Mouse (Mus musculus) MN1 (cell line): Measurements from ENCODE around the gene Olfr1373.

Experiments
- DNase-seq: peaks from one replicate; pipeline ENCODE4 v3.0.0-alpha.2; 2016; ENCODE audit warnings: low spot score

Gene Olfr1373

DNA sequence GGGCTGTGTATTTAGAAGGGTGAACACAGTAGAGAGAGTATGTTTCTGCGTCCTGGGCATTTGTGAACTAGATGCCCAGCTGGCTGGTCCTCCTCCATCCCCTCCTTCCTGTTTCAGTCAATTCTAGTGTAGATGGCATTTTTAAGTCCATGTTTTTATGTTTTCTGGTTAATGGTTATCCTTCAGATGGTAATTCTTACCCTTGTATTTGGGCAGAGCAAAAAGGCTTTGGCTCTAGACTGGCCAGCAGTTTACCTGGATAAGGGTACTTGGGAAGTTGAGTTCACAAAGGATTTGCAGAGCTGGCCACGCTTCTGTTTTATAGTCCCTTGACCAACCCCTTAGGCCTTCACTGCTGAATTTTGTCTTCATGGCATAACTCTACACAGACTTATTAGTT is 39.3 kb downstream of the Olfr1373 start:
- no peak for DNase-seq

DNA sequence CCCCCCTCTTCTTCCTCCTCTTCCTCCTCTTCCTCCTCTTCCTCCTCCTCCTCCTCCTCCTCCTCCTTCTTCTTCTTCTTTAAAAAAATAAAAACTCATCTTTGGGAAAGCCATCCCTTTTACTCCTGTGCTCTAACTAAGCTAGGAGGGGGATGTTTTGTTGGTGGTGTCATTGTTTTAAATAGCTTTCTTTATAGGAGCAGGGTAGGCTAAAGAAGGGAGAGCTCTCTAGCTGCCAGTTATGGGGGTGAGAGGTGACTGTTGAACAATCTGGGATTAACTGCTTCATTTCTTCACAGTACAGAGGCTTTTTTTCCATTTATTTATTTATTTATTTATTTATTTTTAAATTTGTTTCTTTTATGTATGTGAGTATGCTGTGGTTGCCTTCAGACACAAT is 39.8 kb downstream of the Olfr1373 start:
- DNase-seq = no peak

DNA sequence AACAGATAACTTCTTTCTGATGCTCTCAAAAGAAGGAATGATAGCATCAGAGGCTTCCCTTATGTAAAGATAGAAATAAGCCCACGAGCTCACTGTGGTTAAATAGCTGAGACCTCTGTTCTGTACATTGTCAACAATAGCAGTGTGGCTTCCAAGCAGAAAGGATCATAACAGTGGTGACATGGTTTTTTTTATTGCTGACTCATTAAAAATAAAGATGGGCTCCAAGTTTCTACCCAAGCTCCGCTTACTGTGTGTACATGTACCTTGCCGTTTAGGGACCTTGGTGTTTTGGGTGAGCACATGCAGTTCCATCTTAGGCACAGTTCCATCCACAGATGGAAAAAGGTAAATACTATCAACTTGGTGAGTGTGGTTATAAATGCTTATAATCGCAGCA is 42.4 kb downstream of the Olfr1373 start:
- no peak for DNase-seq

DNA sequence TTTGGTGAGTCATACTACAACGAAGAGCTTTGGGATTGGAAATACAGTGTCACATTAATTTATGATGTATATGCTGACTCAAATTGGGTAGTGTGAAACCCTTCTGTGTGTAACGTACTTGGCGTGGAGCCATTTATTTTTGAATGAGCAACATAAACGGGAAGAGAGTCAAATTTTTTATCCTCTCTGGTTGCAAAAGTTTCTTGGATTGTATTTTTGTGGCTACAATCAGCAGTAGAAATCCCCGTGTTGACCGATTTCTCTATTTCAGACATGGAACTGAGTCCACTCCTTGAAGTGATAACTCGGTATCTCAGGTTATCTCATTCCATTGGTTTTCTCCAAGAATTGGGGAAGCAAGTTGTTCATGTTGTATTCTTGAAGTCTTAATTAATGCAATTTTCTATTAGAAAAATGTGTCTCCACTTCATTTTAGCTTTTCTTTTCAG is 45.5 kb downstream of the Olfr1373 start:
- DNase-seq = peak; percentile 74

DNA sequence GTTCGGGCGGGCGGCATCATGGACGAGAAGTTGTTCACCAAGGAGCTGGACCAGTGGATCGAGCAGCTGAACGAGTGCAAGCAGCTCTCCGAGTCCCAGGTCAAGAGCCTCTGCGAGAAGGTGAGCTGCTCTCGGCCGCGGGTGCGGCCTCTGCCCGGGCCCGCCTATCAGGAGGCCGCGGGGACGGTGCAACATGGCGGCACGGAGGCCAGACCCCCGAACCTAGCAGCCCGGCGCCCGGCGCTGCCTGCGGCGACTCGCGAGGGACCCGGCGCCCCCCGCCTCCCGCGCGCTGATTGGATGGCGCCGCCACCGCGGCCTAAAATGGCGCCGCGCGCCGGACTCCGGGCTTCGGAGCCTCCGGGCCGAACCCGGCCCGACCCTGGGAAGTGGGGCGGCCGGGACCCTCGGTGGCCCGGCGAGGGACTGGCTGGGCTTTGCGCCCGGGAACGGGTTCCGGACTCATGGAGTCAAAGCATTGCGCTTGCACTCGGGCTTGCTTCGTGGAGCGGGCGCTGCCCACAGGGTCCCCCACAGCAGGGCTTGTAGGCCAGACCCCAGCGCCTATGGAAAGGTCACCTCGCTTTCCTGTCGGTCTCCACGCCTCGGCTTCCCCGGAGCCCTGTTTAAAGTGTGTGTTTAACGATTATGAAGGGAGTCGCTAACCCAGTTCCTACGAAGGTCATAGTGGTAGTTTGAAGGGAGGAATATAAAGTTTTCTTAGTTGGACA is 46.1 kb downstream of the Olfr1373 start:
- DNase-seq = peak; percentile 90

DNA sequence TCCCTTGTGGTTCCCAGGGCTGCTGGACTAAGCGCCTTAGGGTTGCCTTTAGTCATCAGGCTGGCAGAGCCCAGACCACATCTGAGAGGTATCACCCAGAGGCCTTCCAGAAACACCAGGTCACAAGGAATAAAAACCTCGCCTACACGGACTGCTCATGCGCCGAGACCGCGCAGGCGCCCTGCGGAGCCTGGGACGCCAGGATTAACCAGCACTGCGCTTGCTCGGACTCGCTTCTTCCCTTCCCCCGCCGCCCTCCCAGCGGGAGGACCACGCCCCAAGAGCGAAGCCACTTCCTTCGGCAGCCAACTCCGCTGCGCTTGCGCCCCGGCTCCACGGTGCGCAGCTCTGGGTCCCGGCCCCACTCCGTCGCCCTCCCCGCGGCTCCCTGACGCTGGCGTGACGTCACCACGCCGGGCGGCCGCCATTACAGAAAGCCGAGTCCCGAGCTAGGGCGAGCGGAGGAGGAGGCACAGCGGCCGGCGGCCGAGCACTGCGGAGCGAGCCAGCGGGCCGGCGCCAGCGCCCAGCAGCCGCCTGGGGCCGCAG is 46.9 kb downstream of the Olfr1373 start, which contains the start of gene Ppp2ca:
Gene Ppp2ca (plus strand): TSS at position 284 of the 549 bp plus-strand sequence.
- DNase-seq = peak; percentile 100

DNA sequence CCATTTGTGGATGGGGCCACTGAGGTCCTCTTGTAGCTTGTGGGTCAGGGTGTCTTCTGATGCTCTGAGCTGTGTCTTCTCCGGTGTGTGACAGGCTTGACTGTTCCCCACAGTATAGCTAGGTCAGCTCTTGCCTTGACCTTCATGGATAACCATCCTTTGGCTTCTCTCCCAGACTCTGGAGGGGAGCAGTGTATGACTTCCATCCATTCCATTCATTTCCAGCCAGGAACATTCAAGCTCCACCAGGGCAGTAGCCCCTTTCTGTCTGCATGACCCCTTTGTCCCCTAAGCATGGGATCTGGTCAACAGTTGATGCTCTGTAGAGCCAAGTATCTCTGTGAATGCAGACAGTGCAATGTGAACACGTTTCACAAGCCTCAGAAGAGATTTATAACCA is 47.7 kb downstream of the Olfr1373 start:
- no peak for DNase-seq

DNA sequence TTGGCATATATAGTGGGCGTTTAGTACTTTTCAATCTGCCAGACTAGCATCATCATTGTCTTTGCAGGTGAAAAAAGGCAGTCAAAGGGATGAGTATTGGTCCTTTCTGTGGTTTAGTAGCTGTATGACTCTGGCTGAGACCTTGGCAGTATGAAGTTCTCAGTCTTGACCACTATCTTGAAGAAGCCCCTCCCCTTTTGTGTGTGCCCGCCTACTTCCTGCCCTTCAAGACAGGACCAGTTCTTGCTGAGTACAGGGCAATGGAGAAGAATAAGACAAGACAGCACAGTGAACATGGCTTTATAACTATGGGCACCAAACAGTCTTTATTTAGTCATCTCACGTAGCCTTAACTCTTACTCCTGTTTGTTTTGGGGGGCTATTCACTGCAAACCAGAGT is 48.3 kb downstream of the Olfr1373 start:
- DNase-seq = no peak
